Mouse (Mus musculus): ENCODE measurements at regions not wholly inside any gene's neighbourhood (a gene's known extent, or its start where the extent isn't known, plus 50 kb on each side); places are given as distances from the start of the nearest gene placed in this dataset.
A peak's percentile ranks its signal among the peaks of the same experiment; 100 is the strongest.

DNA sequence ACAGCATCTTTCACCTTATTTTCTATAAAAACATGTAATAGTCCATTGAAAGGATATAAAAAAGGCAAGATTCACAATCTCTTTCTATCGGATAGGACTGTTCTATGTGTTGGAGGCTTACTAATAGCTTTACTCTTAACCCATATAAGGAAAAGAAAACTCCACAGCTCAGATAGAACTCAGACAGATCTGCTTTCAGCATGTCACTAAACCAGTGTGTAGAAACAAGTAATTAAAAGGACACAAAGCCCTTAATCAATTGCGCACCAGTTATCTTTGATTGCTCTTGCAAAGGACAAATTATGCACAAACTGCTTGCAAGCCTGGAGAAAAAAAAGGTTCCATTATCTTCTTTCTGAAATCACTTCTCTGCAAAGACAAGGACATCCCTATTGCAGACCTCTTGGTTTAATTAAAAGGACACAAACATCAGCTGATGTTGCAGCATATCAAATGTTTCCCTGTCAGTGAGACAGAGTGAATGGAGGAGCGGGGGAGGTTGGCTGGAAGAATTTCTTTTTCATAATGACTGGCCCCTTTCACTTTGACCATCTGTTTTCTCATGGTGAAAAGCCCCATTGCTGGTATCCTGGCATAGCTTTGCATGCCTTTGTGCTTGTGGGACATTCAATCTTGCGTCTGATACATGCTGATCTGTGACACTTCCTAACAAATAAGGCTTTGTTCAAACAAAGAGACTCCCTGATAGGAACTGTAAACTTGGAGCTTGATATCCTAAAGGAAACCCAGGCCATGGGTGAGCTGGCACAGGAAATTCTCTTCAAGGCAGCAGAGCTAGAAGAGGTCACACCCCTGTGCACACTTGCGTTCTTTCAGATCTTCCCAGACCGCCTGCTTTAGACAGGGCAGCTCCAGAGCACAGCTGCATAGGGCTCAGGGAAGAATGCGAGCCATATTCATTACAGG lies 162.8 kb upstream of the Rgmb start:
- no peaks in the 10 kb centered on the region for H3K27me3 ChIP-seq (replicated peaks; ENCODE audit: control insufficient read depth, insufficient read depth, low read length)
- no peak overlapping the region for H3K4me3 ChIP-seq (replicated peaks; ENCODE audit: low read length)
- H3K27ac ChIP-seq (ENCODE audit: low read length): peak overlapping the region; percentile 65
- H3K4me1 ChIP-seq (replicated peaks; ENCODE audit: control insufficient read depth, insufficient read depth, low read length): peaks cover 14% of the 10 kb centered on the region
- no peak overlapping the region for H3K9ac ChIP-seq (replicated peaks; ENCODE audit: low read depth, low read length)
- peaks cover 2% of the 10 kb centered on the region; the same call in 1 of the 2 replicates for H3K9me3 ChIP-seq (ENCODE audit: control insufficient read depth, low read length)
- H3K4me2 ChIP-seq (ENCODE audit: low read length): no peak overlapping the region
- H3K36me3 ChIP-seq (ENCODE audit: control insufficient read depth, insufficient read depth): no peaks in the 10 kb centered on the region
- 4% methylated on average over 7 of the region's 7 CpGs for WGBS
- ATAC-seq: peak; percentile 73

DNA sequence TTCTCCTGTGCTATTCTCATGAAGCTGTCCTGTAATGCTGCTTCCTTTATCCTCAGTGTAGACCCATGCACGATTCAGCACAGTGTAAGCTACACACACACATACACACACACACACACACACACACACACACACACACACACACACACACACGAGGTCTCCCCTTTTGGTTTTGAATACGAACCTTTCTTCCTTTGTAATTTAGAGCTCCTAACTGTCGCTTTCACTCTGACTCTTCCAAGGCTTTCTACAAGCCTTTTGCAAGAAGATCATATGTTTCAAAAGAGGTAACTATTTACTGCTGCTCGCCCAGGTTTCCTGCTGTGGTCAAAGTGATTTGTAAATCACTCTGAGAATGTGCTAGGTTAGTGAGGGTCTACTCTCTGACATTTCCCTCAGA lies 161.1 kb upstream of the Rgmb start:
- no peak for ATAC-seq
- H3K4me2 ChIP-seq (ENCODE audit: low read length): no peak overlapping the region
- no peaks in the 10 kb centered on the region for H3K9me3 ChIP-seq (ENCODE audit: control insufficient read depth, low read length)
- H3K27me3 ChIP-seq (replicated peaks; ENCODE audit: control insufficient read depth, insufficient read depth, low read length): no peaks in the 10 kb centered on the region
- 35% methylated on average over 5 of the region's 5 CpGs for WGBS
- H3K9ac ChIP-seq (replicated peaks; ENCODE audit: low read depth, low read length): no peak overlapping the region
- no peak overlapping the region for H3K27ac ChIP-seq (ENCODE audit: low read length)
- H3K36me3 ChIP-seq (ENCODE audit: control insufficient read depth, insufficient read depth): no peaks in the 10 kb centered on the region
- peaks cover 14% of the 10 kb centered on the region for H3K4me1 ChIP-seq (replicated peaks; ENCODE audit: control insufficient read depth, insufficient read depth, low read length)
- no peak overlapping the region for H3K4me3 ChIP-seq (replicated peaks; ENCODE audit: low read length)

DNA sequence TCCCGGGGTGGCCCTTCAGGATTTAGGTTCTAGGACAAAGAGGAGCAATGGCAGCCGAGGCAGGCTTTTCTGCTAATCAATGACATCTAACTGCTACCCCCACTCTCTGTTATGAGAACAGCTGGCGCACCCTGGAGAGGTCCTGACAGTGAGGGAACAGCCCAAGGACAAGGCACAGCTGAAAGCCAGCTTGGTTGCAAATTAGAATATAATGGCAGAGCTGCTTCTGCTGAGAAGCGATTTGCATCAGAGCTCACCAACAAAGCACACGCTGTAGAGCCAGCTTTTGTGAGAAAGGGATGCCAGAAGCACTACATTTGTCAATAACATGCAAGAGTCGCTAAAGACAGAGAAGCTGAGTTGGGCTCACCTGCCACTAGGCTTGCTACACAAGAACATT lies 159.5 kb upstream of the Rgmb start:
- Histone ChIP-seq H3K36me3 (ENCODE audit: control insufficient read depth, insufficient read depth) (no peaks in the 10 kb centered on the region), H3K27me3 (replicated peaks; ENCODE audit: control insufficient read depth, insufficient read depth, low read length) (no peaks in the 10 kb centered on the region)

DNA sequence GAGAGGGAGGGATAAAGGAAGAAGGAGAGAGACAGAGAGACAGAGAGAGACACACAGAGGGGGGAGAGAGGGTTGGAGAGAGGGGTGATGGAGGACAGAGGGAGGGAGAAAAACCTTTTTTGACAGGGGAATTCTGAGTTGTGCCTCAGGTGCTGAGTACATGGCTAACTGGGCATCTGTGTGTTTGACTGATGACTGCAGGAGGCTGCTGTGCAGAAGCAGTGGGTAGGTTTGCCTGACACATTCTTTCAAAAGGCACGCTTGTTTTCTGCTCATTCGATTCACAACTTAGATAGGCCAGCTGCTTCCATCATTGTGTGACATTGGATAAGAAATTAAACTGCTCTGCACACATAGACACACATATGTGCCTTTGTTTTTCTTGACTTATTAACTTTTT lies 150.7 kb upstream of the Rgmb start:
- 23% methylated on average over 2 of the region's 2 CpGs for WGBS
- ATAC-seq: no peak
- Histone ChIP-seq H3K27ac (ENCODE audit: low read length) (no peak overlapping the region), H3K4me1 (replicated peaks; ENCODE audit: control insufficient read depth, insufficient read depth, low read length) (peaks cover 6% of the 10 kb centered on the region), H3K27me3 (replicated peaks; ENCODE audit: control insufficient read depth, insufficient read depth, low read length) (no peaks in the 10 kb centered on the region), H3K4me3 (replicated peaks; ENCODE audit: low read length) (no peak overlapping the region), H3K9me3 (ENCODE audit: control insufficient read depth, low read length) (no peaks in the 10 kb centered on the region), H3K4me2 (ENCODE audit: low read length) (no peak overlapping the region), H3K36me3 (ENCODE audit: control insufficient read depth, insufficient read depth) (no peaks in the 10 kb centered on the region), H3K9ac (replicated peaks; ENCODE audit: low read depth, low read length) (no peak overlapping the region)

More for the DNA sequence above, 159.5 kb upstream of the Rgmb start:
- Histone ChIP-seq H3K4me1 (replicated peaks; ENCODE audit: control insufficient read depth, insufficient read depth, low read length) (peaks cover 14% of the 10 kb centered on the region), H3K9ac (replicated peaks; ENCODE audit: low read depth, low read length) (0 out of 2 replicates have a peak overlapping the region, but pooled peaks have one; percentile 16), H3K9me3 (ENCODE audit: control insufficient read depth, low read length) (no peaks in the 10 kb centered on the region), H3K27ac (ENCODE audit: low read length) (peak overlapping the region; percentile 69), H3K4me3 (replicated peaks; ENCODE audit: low read length) (no peak overlapping the region), H3K4me2 (ENCODE audit: low read length) (0 out of 2 replicates have a peak overlapping the region, but pooled peaks have one; percentile 4)
- peak; percentile 82 for ATAC-seq
- 4% methylated on average over 6 of the region's 6 CpGs for whole genome bisulfite sequencing

DNA sequence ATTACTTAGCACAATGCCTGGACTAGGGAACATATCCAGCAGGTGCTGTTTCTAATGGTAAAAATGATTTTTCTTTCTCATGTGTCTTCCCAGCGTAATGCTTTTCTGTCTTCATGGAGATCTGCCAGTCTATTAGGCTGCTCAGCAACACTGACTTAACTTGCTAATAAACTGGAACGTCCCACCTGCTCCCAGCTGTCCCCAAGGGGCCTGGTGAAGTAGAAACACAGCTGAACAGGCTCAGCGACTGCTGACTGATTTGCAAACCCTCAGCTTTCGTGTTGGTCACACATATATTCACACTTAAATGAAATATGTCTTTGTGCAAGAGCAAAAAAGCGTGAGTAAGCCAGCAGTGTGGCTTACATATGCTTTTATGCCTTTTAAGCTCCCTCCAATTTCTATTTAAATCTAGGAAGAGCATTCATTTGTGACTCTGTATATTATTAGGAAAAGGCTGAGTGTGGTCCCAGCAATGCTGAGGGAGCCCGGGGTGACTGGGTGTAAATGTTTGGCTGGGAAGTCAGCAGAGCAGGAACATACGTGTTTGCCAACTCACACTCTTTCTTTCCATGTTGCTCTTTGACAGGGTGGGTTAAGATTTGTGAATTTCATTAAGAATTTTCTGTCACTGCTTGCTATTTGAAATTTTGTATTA lies 146.7 kb upstream of the Rgmb start:
- Histone ChIP-seq H3K9me3 (ENCODE audit: control insufficient read depth, low read length) (no peaks in the 10 kb centered on the region), H3K4me2 (ENCODE audit: low read length) (no peak overlapping the region), H3K27me3 (replicated peaks; ENCODE audit: control insufficient read depth, insufficient read depth, low read length) (no peaks in the 10 kb centered on the region), H3K36me3 (ENCODE audit: control insufficient read depth, insufficient read depth) (no peaks in the 10 kb centered on the region), H3K4me3 (replicated peaks; ENCODE audit: low read length) (no peak overlapping the region), H3K9ac (replicated peaks; ENCODE audit: low read depth, low read length) (0 out of 2 replicates have a peak overlapping the region, but pooled peaks have one; percentile 9), H3K27ac (ENCODE audit: low read length) (peak overlapping the region; percentile 61), H3K4me1 (replicated peaks; ENCODE audit: control insufficient read depth, insufficient read depth, low read length) (peaks cover 6% of the 10 kb centered on the region)
- WGBS: 18% methylated on average over 7 of the region's 7 CpGs
- peak; percentile 94 for ATAC-seq

DNA sequence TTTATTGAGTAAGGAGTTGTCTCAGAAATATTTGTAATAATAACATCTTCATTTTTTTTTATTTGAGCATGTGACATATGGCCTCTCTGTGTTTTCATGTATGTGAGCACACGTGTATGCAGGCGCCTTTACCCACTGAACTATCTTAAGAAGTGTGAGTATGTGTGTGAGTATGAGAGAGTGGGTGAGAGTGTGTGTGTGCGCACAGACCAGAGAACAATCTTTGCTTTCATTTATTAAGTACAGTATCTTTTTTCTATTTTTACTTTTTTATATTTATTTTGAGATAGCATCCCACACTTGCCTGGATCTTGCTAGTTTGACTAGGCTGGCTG lies 140.5 kb upstream of the Rgmb start:
- H3K36me3 ChIP-seq (ENCODE audit: control insufficient read depth, insufficient read depth): no peaks in the 10 kb centered on the region

DNA sequence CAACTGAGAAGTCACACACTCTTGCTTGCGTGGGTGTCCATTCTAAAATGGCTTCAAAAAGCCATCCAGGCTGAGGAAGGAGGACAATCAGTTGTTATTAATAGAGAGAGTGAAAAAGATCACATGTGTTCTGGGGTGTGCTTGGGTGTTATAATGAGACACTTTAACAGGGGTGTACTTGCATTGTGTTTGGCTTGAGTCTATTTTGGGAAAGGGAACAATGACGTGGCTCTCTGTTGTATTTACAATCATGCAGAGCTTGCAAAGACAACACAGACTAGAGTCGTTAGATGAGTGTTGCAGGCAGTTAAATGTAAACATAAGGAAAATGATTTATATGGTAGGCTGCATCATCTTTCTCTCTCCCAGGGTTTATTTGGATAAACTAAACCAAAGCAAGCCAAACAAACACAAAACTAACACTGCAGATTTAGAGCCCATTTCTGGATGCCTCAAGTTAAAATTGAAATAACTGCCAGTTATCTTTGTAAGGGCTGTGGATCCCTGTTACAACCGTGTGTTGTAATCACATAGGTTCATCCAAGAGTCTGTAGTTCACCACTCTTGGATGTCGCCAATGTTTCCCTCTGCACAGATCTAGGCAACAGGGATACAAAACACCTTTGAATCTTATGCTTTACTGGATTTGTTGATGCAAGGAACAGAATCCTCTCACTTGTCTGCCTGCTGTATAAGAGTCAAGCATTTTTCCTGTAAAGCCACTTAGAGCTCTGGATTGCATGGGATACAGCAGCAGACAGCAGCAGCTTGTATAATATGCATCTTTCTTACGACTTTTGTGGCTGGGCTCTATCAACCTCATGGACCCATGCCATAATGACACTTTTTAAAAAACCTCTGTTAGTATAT lies 139.9 kb upstream of the Rgmb start:
- H3K4me1 ChIP-seq (replicated peaks; ENCODE audit: control insufficient read depth, insufficient read depth, low read length): no peaks in the 10 kb centered on the region
- no peak overlapping the region for H3K4me2 ChIP-seq (ENCODE audit: low read length)
- H3K27me3 ChIP-seq (replicated peaks; ENCODE audit: control insufficient read depth, insufficient read depth, low read length): no peaks in the 10 kb centered on the region
- no peaks in the 10 kb centered on the region for H3K36me3 ChIP-seq (ENCODE audit: control insufficient read depth, insufficient read depth)
- H3K27ac ChIP-seq (ENCODE audit: low read length): no peak overlapping the region
- H3K9ac ChIP-seq (replicated peaks; ENCODE audit: low read depth, low read length): no peak overlapping the region
- ATAC-seq: no peak
- WGBS: 62% methylated on average over 6 of the region's 6 CpGs
- no peaks in the 10 kb centered on the region for H3K9me3 ChIP-seq (ENCODE audit: control insufficient read depth, low read length)
- no peak overlapping the region for H3K4me3 ChIP-seq (replicated peaks; ENCODE audit: low read length)

More for the DNA sequence above, 140.5 kb upstream of the Rgmb start:
- Histone ChIP-seq H3K27ac (ENCODE audit: low read length) (no peak overlapping the region), H3K4me1 (replicated peaks; ENCODE audit: control insufficient read depth, insufficient read depth, low read length) (no peaks in the 10 kb centered on the region), H3K27me3 (replicated peaks; ENCODE audit: control insufficient read depth, insufficient read depth, low read length) (no peaks in the 10 kb centered on the region), H3K4me2 (ENCODE audit: low read length) (no peak overlapping the region), H3K9me3 (ENCODE audit: control insufficient read depth, low read length) (no peaks in the 10 kb centered on the region), H3K9ac (replicated peaks; ENCODE audit: low read depth, low read length) (no peak overlapping the region), H3K4me3 (replicated peaks; ENCODE audit: low read length) (no peak overlapping the region)
- WGBS: 95% methylated on average over 3 of the region's 3 CpGs
- no peak for ATAC-seq

DNA sequence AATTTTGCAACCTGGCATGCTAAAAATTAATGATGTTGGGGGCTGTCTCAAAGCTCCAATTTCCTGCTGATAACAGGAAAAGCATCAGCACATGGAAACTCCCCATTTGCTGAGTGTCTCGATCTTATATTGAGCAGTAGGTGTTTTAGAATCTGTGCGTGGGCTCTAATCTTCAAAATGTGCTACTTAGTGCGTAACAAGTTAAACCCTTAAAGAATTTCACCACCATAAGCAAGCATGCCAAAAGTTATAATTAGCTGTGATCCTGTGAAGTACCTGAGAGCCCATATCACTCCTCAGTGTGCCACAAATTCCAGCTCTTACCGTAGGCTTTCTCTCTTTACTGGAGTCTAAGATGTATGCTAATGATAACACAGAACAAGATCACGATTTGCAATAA lies 137.5 kb upstream of the Rgmb start:
- Histone ChIP-seq H3K27me3 (replicated peaks; ENCODE audit: control insufficient read depth, insufficient read depth, low read length) (no peaks in the 10 kb centered on the region), H3K4me2 (ENCODE audit: low read length) (no peak overlapping the region), H3K27ac (ENCODE audit: low read length) (no peak overlapping the region), H3K4me3 (replicated peaks; ENCODE audit: low read length) (no peak overlapping the region), H3K36me3 (ENCODE audit: control insufficient read depth, insufficient read depth) (no peaks in the 10 kb centered on the region), H3K9me3 (ENCODE audit: control insufficient read depth, low read length) (no peaks in the 10 kb centered on the region), H3K9ac (replicated peaks; ENCODE audit: low read depth, low read length) (no peak overlapping the region), H3K4me1 (replicated peaks; ENCODE audit: control insufficient read depth, insufficient read depth, low read length) (no peaks in the 10 kb centered on the region)
- WGBS: 81% methylated on average over 5 of the region's 5 CpGs
- ATAC-seq: no peak

DNA sequence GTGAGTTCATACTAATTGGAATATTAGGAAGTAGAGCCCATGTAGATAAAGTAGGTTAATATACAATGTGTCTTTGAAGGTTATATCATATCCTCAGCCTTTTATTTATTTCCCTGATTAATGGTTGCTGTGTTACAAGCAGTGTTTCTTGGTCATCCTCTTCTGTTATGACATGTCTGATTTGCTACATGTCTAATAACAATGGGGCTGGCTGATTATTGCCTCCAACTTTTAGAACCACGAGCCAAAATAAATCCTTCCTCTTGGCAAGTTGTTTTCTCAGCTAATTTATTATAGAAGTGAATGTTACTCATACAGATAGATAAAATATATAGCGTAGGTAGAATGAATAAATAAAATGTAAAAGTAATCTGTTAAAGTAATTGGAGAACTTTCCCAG lies 124.8 kb upstream of the Rgmb start:
- Histone ChIP-seq H3K4me2 (ENCODE audit: low read length) (no peak overlapping the region), H3K9ac (replicated peaks; ENCODE audit: low read depth, low read length) (no peak overlapping the region), H3K36me3 (ENCODE audit: control insufficient read depth, insufficient read depth) (no peaks in the 10 kb centered on the region), H3K9me3 (ENCODE audit: control insufficient read depth, low read length) (no peaks in the 10 kb centered on the region; the same call in 1 of the 2 replicates), H3K4me1 (replicated peaks; ENCODE audit: control insufficient read depth, insufficient read depth, low read length) (no peaks in the 10 kb centered on the region), H3K4me3 (replicated peaks; ENCODE audit: low read length) (no peak overlapping the region), H3K27me3 (replicated peaks; ENCODE audit: control insufficient read depth, insufficient read depth, low read length) (no peaks in the 10 kb centered on the region), H3K27ac (ENCODE audit: low read length) (no peak overlapping the region)
- no peak for ATAC-seq
- 81% methylated on average over 2 of the region's 2 CpGs for WGBS
